Mouse (Mus musculus) megakaryocyte-erythroid progenitor cell, adult 5 weeks (primary cell): ENCODE results near the gene Coa6. TPM values are rescaled to one million over a fixed set of nuclear protein-coding genes. Genes with fewer than 3 reads are reported as not detected.

Experiments used
- polyA plus RNA-seq: library from polyadenylated mRNA; stranded (reverse); fragments of >175 nt; gene quantifications from 2 replicates; pipeline ENCODE4 v1.2.3, GENCODE M21; 2012

Gene Coa6
- polyA plus RNA-seq: 58.4 and 62.8 TPM in 2 replicates

GRCm38 (mm10) chr8:126422174-126422919 lies at the start of gene Coa6:
Coa6 (plus strand) TSS chr8:126422515.

GRCm38 (mm10) chr8:126474299-126475187 lies 52.2 kb downstream of the Coa6 start, which contains the start of gene Tarbp1:
Tarbp1 (minus strand) TSS chr8:126475065.

Other genes with a start within 250 kb of the Coa6 start
- not detected in 2 replicates for gene Slc35f3, start 124.0 kb upstream of the Coa6 start, polyA plus RNA-seq
- gene Tarbp1, start 52.5 kb downstream of the Coa6 start, polyA plus RNA-seq: 3.1 and 3.2 TPM in 2 replicates
- 136 and 156 TPM in 2 replicates for gene Irf2bp2, start 171.5 kb downstream of the Coa6 start, polyA plus RNA-seq